Mouse (Mus musculus) CH12.LX (cell line): ENCODE measurements around the gene Itprip. TPM values are rescaled to one million over a fixed set of nuclear protein-coding genes. Genes with fewer than 3 reads are reported as not detected.

Experiments
- DNase-seq: peaks from one replicate; pipeline ENCODE4 v3.0.0-alpha.2; 2013; ENCODE audit errors: extremely low read depth
- H3K27ac ChIP-seq: 2 replicates; pipeline ENCODE4 v1.5.1; 2012; ENCODE audit warnings: low read depth, mild to moderate bottlenecking, control low read depth, moderate library complexity; ENCODE audit not compliant: insufficient read depth
- H3K27me3 ChIP-seq: replicated peaks from 2 replicates; pipeline ENCODE3; 2012; ENCODE audit warnings: inconsistent platforms
- H3K36me3 ChIP-seq, 2 experiments: replicated peaks in 1 of 2; 2 replicates each; pipeline versions ENCODE3 to v1.6.1; 2012; ENCODE audit warnings: inconsistent platforms in 1 of 2, low read length in 1 of 2, mild to moderate bottlenecking in 1 of 2, mixed read lengths in 1 of 2, moderate library complexity in 1 of 2; ENCODE audit not compliant: control insufficient read depth in 1 of 2, insufficient read depth in 1 of 2
- H3K4me1 ChIP-seq, 2 experiments: 2 replicates each; pipeline ENCODE4 v1.6.1; 2012; ENCODE audit warnings: inconsistent platforms in 1 of 2, moderate library complexity in 1 of 2; ENCODE audit not compliant: insufficient read depth in 2 of 2, control insufficient read depth in 1 of 2
- H3K4me2 ChIP-seq: 2 replicates; pipeline ENCODE4 v1.6.1; 2012; ENCODE audit warnings: low read depth, mild to moderate bottlenecking, control low read depth; ENCODE audit not compliant: poor library complexity, insufficient read depth, severe bottlenecking
- H3K4me3 ChIP-seq, 3 experiments: fragments of 150-350 bp in 1 of 3; sonication (generic) in 1 of 3; replicated peaks in 1 of 3; 2 replicates each; pipeline versions ENCODE3 to v1.5.1; 2011 to 2012; ENCODE audit warnings: low read depth in 2 of 3, low read length in 2 of 3, mild to moderate bottlenecking in 2 of 3, moderate library complexity in 2 of 3, control low read depth in 1 of 3, improper control_type of control experiment in 1 of 3, inconsistent platforms in 1 of 3, mixed read lengths in 1 of 3; ENCODE audit not compliant: poor library complexity in 1 of 3
- H3K79me2 ChIP-seq: replicated peaks from 2 replicates; pipeline ENCODE4 v1.6.1; 2012; ENCODE audit warnings: mild to moderate bottlenecking, moderate library complexity; ENCODE audit not compliant: control insufficient read depth, poor library complexity, insufficient read depth, severe bottlenecking; ENCODE audit errors: extremely low read depth
- H3K9ac ChIP-seq: 2 replicates; pipeline ENCODE4 v1.6.1; 2012; ENCODE audit warnings: low read depth, mild to moderate bottlenecking, control low read depth, moderate library complexity; ENCODE audit not compliant: insufficient read depth
- H3K9me3 ChIP-seq: replicated peaks from 2 replicates; pipeline ENCODE3; 2012; ENCODE audit warnings: low read length, inconsistent platforms, mixed read lengths
- E2F4 ChIP-seq: IDR thresholded peaks from 2 replicates; pipeline ENCODE4 v1.6.1; 2011; ENCODE audit warnings: low read depth, low read length, improper control_type of control experiment; ENCODE audit not compliant: insufficient replicate concordance
- EP300 ChIP-seq: IDR thresholded peaks from 2 replicates; pipeline ENCODE4 v1.6.1; 2011; ENCODE audit warnings: low read length, improper control_type of control experiment
- GABPA ChIP-seq: IDR thresholded peaks from 2 replicates; pipeline ENCODE4 v1.6.1; 2012; ENCODE audit warnings: low read depth, low read length, improper control_type of control experiment, inconsistent platforms; ENCODE audit not compliant: insufficient replicate concordance
- IRF4 ChIP-seq: IDR thresholded peaks from 2 replicates; pipeline ENCODE4 v1.6.1; 2014; ENCODE audit warnings: low read depth, mild to moderate bottlenecking, inconsistent platforms, low read length, improper control_type of control experiment
- MAFK ChIP-seq: IDR thresholded peaks from 2 replicates; pipeline ENCODE4 v1.6.1; 2011; ENCODE audit warnings: low read length, improper control_type of control experiment; ENCODE audit not compliant: insufficient replicate concordance
- MAX ChIP-seq: IDR thresholded peaks from 2 replicates; pipeline ENCODE4 v1.6.1; 2011; ENCODE audit warnings: low read length, improper control_type of control experiment
- MAZ ChIP-seq: IDR thresholded peaks from 2 replicates; pipeline ENCODE4 v1.6.1; 2012; ENCODE audit warnings: low read depth, mild to moderate bottlenecking, inconsistent platforms, low read length, improper control_type of control experiment, moderate library complexity
- MXI1 ChIP-seq: IDR thresholded peaks from 2 replicates; pipeline ENCODE4 v1.6.1; 2011; ENCODE audit warnings: mild to moderate bottlenecking, low read depth, low read length, improper control_type of control experiment
- MYC ChIP-seq: IDR thresholded peaks from 2 replicates; pipeline ENCODE4 v1.6.1; 2011; ENCODE audit warnings: low read depth, mild to moderate bottlenecking, improper control_type of control experiment, low read length
- PAX5 ChIP-seq: IDR thresholded peaks from 2 replicates; pipeline ENCODE4 v1.6.1; 2012; ENCODE audit warnings: low read length, inconsistent platforms, mixed read lengths
- POLR2AphosphoS2 ChIP-seq: IDR thresholded peaks from 2 replicates; pipeline ENCODE4 v1.6.1; 2011; ENCODE audit warnings: low read depth, low read length, improper control_type of control experiment
- RCOR1 ChIP-seq: conservative IDR thresholded peaks from 2 replicates; pipeline ENCODE4 v1.6.1; 2012; ENCODE audit warnings: low read depth, mild to moderate bottlenecking, inconsistent platforms, low read length, improper control_type of control experiment
- SIN3A ChIP-seq: IDR thresholded peaks from 2 replicates; pipeline ENCODE4 v1.6.1; 2012; ENCODE audit warnings: low read length, improper control_type of control experiment, inconsistent platforms
- ZKSCAN1 ChIP-seq: IDR thresholded peaks from 2 replicates; pipeline ENCODE4 v1.6.1; 2012; ENCODE audit warnings: low read depth, inconsistent platforms, low read length, improper control_type of control experiment, borderline replicate concordance
- ZMIZ1 ChIP-seq: IDR thresholded peaks from 2 replicates; pipeline ENCODE4 v1.6.1; 2012; ENCODE audit warnings: low read depth, mild to moderate bottlenecking, inconsistent platforms, low read length, improper control_type of control experiment
- dilution Hi-C: fragments of 300-500 bp; cut with MboI; formaldehyde crosslinking; loops from 2 replicates; pipeline ENCODE4 v1.14.3; 2020; ENCODE audit warnings: low sequenced_read_pairs; ENCODE audit not compliant: extremely low pct_unique_long_range_greater_than_20kb, extremely low pct_ligation_motif_present
- in situ Hi-C: fragments of 300-500 bp; cut with MboI; formaldehyde crosslinking; loops from 3 replicates; pipeline ENCODE4 v1.14.3; 2019; ENCODE audit warnings: low sequenced_read_pairs, low pct_ligation_motif_present, low pct_unique_long_range_greater_than_20kb, mixed read lengths
- polyA plus RNA-seq: library from polyadenylated mRNA; unstranded; fragments of >175 nt; gene quantifications from 2 replicates; pipeline ENCODE4 v1.2.1, GENCODE M21; 2012; ENCODE audit warnings: low read depth; ENCODE audit not compliant: insufficient read length
- total RNA-seq, 2 experiments: library from RNA; depleted of rRNA; stranded (reverse); fragments of 300-350 nt in 1 of 2; fragments of >200 nt in 1 of 2; gene quantifications; 2 replicates each; pipeline ENCODE4 v1.2.3; 2012 to 2014

Itprip gene
- total and polyA plus RNA-seq, 3 experiments: 9.5 to 10.9 (median 9.9) TPM

DNA sequence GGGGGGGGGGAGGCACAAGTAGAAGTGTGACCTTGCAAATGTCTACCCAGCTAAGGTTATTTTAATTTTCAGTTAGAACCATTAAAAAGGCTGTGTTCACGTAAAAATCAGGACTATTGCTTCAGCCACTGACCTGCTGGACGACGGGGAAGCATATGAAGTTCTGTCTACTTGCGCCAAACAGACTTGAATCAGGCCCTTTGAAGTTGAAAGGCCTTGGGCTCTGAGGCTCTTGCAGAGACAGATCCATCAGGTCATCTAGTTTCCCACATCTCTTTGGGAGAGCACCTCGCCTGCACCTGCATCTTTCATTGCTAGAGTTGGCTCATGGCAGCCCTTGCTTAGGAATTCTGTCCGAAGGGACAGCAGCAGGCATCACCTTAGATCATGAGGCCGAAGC is 5.8 kb downstream of the Itprip start:
- Histone ChIP-seq H3K4me2 (no peak overlapping the region), H3K9ac (no peak overlapping the region), H3K36me3 (peaks cover 0 to 63% of the 10 kb centered on the region in 2 experiments), H3K9me3 (no peaks in the 10 kb centered on the region), H3K4me1 (peaks cover 31 to 80% of the 10 kb centered on the region in 2 experiments), H3K27ac (no peak overlapping the region), H3K4me3 (no peak overlapping the region), H3K27me3 (no peaks in the 10 kb centered on the region), H3K79me2 (peaks cover 24% of the 10 kb centered on the region)
- TF ChIP-seq RCOR1 (no peak), MXI1 (no peak), MAFK (no peak), EP300 (no peak), ZMIZ1 (no peak), MAX (no peak), ZKSCAN1 (no peak), SIN3A (no peak)
- dilution Hi-C loops: no loop called here
- DNase-seq: no peak
- in situ Hi-C loops: no loop called here

DNA sequence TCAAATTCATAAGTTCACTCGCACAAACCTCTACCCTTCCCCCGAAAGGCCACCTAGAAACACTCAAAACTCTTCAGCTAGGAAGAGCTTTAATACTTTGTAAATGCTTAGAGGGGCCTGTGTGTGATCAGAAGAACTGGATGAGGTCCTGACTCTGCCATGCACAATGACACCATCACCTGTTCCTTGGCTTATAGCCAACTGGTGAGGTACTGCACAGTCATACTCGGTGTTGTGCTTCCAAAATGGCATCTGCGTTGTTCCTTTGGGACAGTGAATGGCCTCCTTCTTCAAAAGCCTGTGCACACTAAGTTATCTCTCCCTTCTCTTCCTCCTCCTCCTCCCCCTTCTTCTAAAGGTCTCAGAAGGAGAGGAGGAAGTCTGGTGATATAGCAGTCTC is 8.3 kb downstream of the Itprip start:
- Histone ChIP-seq H3K4me2 (no peak overlapping the region), H3K4me1 (peaks cover 23 to 71% of the 10 kb centered on the region in 2 experiments), H3K9me3 (no peaks in the 10 kb centered on the region), H3K27me3 (no peaks in the 10 kb centered on the region), H3K79me2 (peaks cover 12% of the 10 kb centered on the region), H3K4me3 (no peak overlapping the region), H3K27ac (peak overlapping the region; percentile 43), H3K9ac (no peak overlapping the region), H3K36me3 (peaks cover 4 to 70% of the 10 kb centered on the region in 2 experiments)
- no peak for DNase-seq
- TF ChIP-seq GABPA: no peak
- TF ChIP-seq POLR2AphosphoS2: no peak
- TF ChIP-seq PAX5: no peak
- TF ChIP-seq IRF4: no peak
- in situ Hi-C loops (no loop called here), dilution Hi-C loops (no loop called here)

DNA sequence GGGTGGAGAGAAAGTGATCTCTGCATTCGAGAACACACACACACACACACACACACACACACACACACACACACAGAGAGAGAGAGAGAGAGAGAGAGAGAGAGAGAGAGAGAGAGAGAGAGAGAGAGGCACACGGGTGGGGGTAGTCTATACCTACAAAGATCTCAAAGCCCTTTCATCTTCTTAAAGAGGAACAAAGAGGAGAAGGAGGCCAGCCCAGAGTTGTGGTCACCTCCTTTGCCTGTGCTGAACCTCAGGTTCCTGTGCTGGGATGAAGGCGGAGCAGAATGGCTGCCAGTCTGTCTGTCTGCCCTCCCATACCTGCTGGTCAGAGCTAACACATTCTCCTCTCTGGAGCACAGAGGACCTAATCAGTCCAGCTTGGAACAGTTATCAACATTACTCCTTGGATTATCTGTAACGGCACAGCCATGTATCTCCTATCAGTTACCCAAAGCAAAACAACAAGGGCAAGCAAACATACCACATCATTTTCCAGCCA is 8.9 kb downstream of the Itprip start:
- peaks cover 4 to 73% of the 10 kb centered on the region in 2 experiments for H3K36me3 ChIP-seq
- peak; percentile 49 for DNase-seq

More for the DNA sequence above, 8.9 kb downstream of the Itprip start:
- H3K27me3 ChIP-seq: no peaks in the 10 kb centered on the region
- peaks cover 23 to 71% of the 10 kb centered on the region in 2 experiments for H3K4me1 ChIP-seq
- in situ Hi-C loops (no loop called here), dilution Hi-C loops (no loop called here)
- H3K4me3 ChIP-seq: peak overlapping the region in 1 of 3 experiments; percentile 17
- H3K9me3 ChIP-seq: no peaks in the 10 kb centered on the region
- TF ChIP-seq E2F4 (no peak), MAZ (0 out of 2 replicates have a peak, but pooled peaks have one; percentile 31), MYC (no peak), SIN3A (no peak)
- H3K4me2 ChIP-seq: peak overlapping the region; percentile 66
- no peak overlapping the region for H3K9ac ChIP-seq
- H3K27ac ChIP-seq: peak overlapping the region; percentile 43
- peaks cover 12% of the 10 kb centered on the region for H3K79me2 ChIP-seq
